Mouse (Mus musculus): ENCODE measurements at regions not wholly inside any gene's neighbourhood (a gene's known extent, or its start where the extent isn't known, plus 50 kb on each side); places are given as distances from the start of the nearest gene placed in this dataset.

- no peak for TF ChIP-seq GATA1 (IDR thresholded peaks at IDR 0.05; ENCODE audit: borderline replicate concordance, low read length)
- no peak for TF ChIP-seq FLI1 (IDR thresholded peaks at IDR 0.05; ENCODE audit: low read length)
Measured at GRCm38 (mm10) chr14:71486176-71486970, 886.7 kb upstream of the Fam160b2 start.

Measured in megakaryocyte, embryonic 14.5 days (primary cell).